Mouse (Mus musculus): Measurements from ENCODE around the gene Tecta. TPM values are rescaled to one million over a fixed set of nuclear protein-coding genes. Genes with fewer than 3 reads are reported as not detected.

Tecta gene
- polyA plus RNA-seq, 1 experiment from 2014 or later = 0.05 TPM

DNA sequence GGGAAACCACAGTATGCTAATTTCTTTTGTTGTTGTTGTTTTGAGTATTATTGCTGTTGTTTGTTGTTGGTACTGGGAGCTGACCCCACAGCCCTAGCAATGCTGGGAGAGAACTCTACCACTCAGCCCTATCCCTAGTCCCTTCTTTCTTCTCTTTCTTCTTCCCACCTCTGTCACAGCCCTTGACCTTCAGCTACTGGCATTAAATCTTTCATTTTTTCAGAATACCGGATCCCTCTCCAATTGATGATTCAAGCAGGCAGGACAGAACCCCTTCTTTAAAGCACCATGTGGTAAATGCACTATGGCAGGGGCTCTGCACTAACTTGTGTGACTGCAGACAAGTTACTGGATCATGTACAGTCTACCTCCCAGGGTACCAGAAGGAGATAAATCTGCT, 63.2 kb downstream of the Tecta start:
- no peak overlapping the region for H3K4me2 ChIP-seq
- ATAC-seq (ENCODE audit: insufficient read depth) (no peak), DNase-seq (no peak)
- WGBS = 76% methylated on average over 1 of the region's 1 CpGs
- H3K4me3 ChIP-seq (ENCODE audit: low read depth, low read length) = no peak overlapping the region
- H3K27ac ChIP-seq (ENCODE audit: low read depth) = no peak overlapping the region
- H3K27me3 ChIP-seq (ENCODE audit: insufficient read depth, low read length) = no peaks in the 10 kb centered on the region
- H3K9ac ChIP-seq = no peak overlapping the region
- no peaks in the 10 kb centered on the region for H3K4me1 ChIP-seq (ENCODE audit: insufficient read depth)
- no peaks in the 10 kb centered on the region for H3K36me3 ChIP-seq (ENCODE audit: insufficient read depth)
- no peaks in the 10 kb centered on the region for H3K9me3 ChIP-seq (ENCODE audit: low read depth, low read length)
- no peak for TF ChIP-seq CTCF (IDR thresholded peaks at IDR 0.05; ENCODE audit: low read depth)

DNA sequence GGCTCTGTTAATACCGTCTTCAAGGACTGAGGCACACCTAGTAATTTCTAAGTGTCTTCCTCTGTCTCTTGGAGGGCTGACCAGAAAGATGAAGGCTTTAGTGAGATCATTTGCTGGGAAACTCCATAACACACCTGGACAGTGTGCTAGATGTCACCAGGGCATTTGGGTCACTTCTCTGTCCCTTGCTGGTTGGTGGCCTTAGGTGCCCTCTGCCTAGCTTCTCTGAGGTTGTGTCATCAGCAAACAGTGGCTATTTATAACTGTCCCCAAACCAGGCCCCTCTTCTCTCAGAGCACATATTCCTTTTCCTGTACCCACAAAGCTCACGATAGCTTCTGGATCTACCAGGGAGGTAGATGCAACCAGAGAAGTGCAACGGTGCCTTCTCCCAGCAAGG, 64.8 kb downstream of the Tecta start:
- WGBS = 85% methylated on average over 3 of the region's 3 CpGs
- DNase-seq (no peak), ATAC-seq (ENCODE audit: insufficient read depth) (no peak)
- H3K9ac ChIP-seq = no peak overlapping the region
- no peak overlapping the region for H3K27ac ChIP-seq (ENCODE audit: low read depth)
- H3K4me2 ChIP-seq = no peak overlapping the region
- no peaks in the 10 kb centered on the region for H3K27me3 ChIP-seq (ENCODE audit: insufficient read depth, low read length)
- TF ChIP-seq CTCF (IDR thresholded peaks at IDR 0.05; ENCODE audit: low read depth) = no peak
- no peaks in the 10 kb centered on the region for H3K36me3 ChIP-seq (ENCODE audit: insufficient read depth)
- no peak overlapping the region for H3K4me3 ChIP-seq (ENCODE audit: low read depth, low read length)
- no peaks in the 10 kb centered on the region for H3K9me3 ChIP-seq (ENCODE audit: low read depth, low read length)
- H3K4me1 ChIP-seq (ENCODE audit: insufficient read depth) = no peaks in the 10 kb centered on the region

DNA sequence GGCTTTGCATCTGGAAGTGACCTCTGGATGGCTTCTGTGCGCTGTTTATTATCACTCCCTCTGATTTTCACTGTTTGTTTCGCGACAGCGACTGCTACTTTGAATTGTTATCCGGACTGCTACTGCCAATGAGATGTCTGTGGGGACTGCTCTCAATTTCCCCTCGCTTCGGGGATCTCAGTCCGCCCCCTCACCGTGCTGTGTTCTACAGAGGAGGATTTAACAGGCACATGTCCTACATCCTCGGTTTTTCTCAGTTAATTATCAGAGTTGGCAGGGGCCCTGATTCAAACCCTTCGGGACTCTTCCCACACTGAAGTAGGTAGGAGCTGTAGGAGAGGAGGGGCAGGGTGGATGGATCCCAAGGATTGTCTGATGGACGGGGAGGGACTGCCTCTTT, 67.0 kb downstream of the Tecta start:
- no peaks in the 10 kb centered on the region for H3K36me3 ChIP-seq (ENCODE audit: insufficient read depth)
- no peak for ATAC-seq (ENCODE audit: insufficient read depth)
- no peak overlapping the region for H3K4me2 ChIP-seq
- H3K4me1 ChIP-seq (ENCODE audit: insufficient read depth) = no peaks in the 10 kb centered on the region
- H3K9me3 ChIP-seq (ENCODE audit: low read depth, low read length) = no peaks in the 10 kb centered on the region
- WGBS = 48% methylated on average over 12 of the region's 12 CpGs
- no peak overlapping the region for H3K9ac ChIP-seq
- no peak for DNase-seq
- no peak overlapping the region for H3K4me3 ChIP-seq (ENCODE audit: low read depth, low read length)
- no peaks in the 10 kb centered on the region for H3K27me3 ChIP-seq (ENCODE audit: insufficient read depth, low read length)
- H3K27ac ChIP-seq (ENCODE audit: low read depth) = no peak overlapping the region
- no peak for TF ChIP-seq CTCF (IDR thresholded peaks at IDR 0.05; ENCODE audit: low read depth)

GRCm38 (mm10) chr9:42331341-42331740, 68.4 kb downstream of the Tecta start:
- Histone ChIP-seq H3K9ac (no peak overlapping the region), H3K4me2 (no peak overlapping the region), H3K27ac (ENCODE audit: low read depth) (no peak overlapping the region), H3K36me3 (ENCODE audit: insufficient read depth) (no peaks in the 10 kb centered on the region), H3K4me3 (ENCODE audit: low read depth, low read length) (no peak overlapping the region), H3K27me3 (ENCODE audit: insufficient read depth, low read length) (no peaks in the 10 kb centered on the region), H3K4me1 (ENCODE audit: insufficient read depth) (no peaks in the 10 kb centered on the region), H3K9me3 (ENCODE audit: low read depth, low read length) (no peaks in the 10 kb centered on the region)
- DNase-seq = no peak
- TF ChIP-seq CTCF (IDR thresholded peaks at IDR 0.05; ENCODE audit: low read depth) = no peak
- 88% methylated on average over 7 of the region's 7 CpGs for WGBS
- ATAC-seq (ENCODE audit: insufficient read depth) = no peak

DNA sequence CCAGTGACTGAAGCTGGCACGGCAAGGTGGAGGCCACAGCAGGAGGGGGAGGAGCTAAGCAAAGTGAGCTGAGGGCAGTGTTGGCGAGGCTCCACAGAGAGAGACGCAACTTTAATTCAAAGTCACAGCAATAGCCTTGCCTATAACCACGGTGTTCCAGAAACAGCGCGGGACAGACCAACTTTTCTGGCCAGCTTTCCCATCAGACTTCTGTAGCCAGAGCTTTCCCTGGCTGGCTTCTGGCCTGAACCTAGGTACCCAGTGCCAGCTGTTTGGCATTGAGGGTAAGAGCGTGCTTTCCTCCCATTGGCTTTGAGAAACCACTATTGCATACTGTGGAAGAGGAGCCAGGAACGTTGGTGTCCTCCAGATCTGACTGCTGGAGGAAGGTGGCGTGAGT, 70.0 kb downstream of the Tecta start:
- H3K36me3 ChIP-seq (ENCODE audit: insufficient read depth) = no peaks in the 10 kb centered on the region
- no peak overlapping the region for H3K27ac ChIP-seq (ENCODE audit: low read depth)
- 0 out of 2 replicates have a peak, but pooled peaks cover 4% of the 10 kb centered on the region for H3K27me3 ChIP-seq (ENCODE audit: insufficient read depth, low read length)
- WGBS = 77% methylated on average over 9 of the region's 9 CpGs
- DNase-seq = no peak
- no peak for ATAC-seq (ENCODE audit: insufficient read depth)
- H3K9me3 ChIP-seq (ENCODE audit: low read depth, low read length) = no peaks in the 10 kb centered on the region
- no peaks in the 10 kb centered on the region for H3K4me1 ChIP-seq (ENCODE audit: insufficient read depth)
- no peak overlapping the region for H3K4me2 ChIP-seq
- no peak overlapping the region for H3K9ac ChIP-seq
- TF ChIP-seq CTCF (IDR thresholded peaks at IDR 0.05; ENCODE audit: low read depth) = no peak
- H3K4me3 ChIP-seq (ENCODE audit: low read depth, low read length) = no peak overlapping the region

DNA sequence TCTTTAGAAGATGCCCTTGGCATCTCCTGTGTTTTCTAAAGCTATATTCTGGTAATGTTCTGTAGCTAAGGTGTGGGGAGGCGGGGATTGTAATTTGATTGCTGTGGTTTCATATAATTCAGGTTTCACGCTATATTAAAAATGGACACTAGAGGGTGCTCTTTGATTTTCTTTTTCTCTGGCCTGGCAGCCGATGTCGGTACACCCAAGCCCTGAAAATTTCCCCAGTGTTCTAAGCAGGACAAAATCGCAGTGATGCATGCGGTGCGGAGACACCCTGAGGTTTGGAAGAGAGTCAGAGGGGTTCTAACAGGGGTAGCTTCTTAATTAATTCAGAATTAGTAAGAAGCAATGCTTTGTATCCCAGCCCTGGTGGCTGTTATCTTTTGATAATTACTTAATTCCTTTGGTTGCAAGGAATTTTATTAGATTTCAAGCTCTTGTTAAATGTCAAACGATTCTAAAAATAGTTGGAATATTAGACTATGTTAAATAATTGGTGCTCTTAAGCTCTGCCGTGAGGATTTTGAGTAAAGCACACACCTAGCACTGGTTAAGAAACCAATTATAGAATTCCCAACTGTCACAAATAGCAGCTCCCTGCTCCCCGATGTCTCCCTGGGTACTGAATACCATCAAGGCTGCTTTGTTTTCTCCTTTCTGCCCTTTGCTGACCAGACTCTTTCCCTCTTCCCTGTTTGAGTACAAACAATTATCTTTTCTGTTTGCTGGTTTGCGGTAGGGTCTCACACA, 72.9 kb downstream of the Tecta start:
- peak; percentile 90 for DNase-seq
- 28% methylated on average over 11 of the region's 11 CpGs for WGBS
- Histone ChIP-seq H3K36me3 (ENCODE audit: insufficient read depth) (no peaks in the 10 kb centered on the region), H3K27me3 (ENCODE audit: insufficient read depth, low read length) (0 out of 2 replicates have a peak, but pooled peaks cover 4% of the 10 kb centered on the region), H3K4me3 (ENCODE audit: low read depth, low read length) (no peak overlapping the region), H3K4me1 (ENCODE audit: insufficient read depth) (no peaks in the 10 kb centered on the region), H3K9me3 (ENCODE audit: low read depth, low read length) (no peaks in the 10 kb centered on the region), H3K27ac (ENCODE audit: low read depth) (no peak overlapping the region), H3K4me2 (no peak overlapping the region), H3K9ac (no peak overlapping the region)
- no peak for ATAC-seq (ENCODE audit: insufficient read depth)
- peak; percentile 70 for TF ChIP-seq CTCF (IDR thresholded peaks at IDR 0.05; ENCODE audit: low read depth)

DNA sequence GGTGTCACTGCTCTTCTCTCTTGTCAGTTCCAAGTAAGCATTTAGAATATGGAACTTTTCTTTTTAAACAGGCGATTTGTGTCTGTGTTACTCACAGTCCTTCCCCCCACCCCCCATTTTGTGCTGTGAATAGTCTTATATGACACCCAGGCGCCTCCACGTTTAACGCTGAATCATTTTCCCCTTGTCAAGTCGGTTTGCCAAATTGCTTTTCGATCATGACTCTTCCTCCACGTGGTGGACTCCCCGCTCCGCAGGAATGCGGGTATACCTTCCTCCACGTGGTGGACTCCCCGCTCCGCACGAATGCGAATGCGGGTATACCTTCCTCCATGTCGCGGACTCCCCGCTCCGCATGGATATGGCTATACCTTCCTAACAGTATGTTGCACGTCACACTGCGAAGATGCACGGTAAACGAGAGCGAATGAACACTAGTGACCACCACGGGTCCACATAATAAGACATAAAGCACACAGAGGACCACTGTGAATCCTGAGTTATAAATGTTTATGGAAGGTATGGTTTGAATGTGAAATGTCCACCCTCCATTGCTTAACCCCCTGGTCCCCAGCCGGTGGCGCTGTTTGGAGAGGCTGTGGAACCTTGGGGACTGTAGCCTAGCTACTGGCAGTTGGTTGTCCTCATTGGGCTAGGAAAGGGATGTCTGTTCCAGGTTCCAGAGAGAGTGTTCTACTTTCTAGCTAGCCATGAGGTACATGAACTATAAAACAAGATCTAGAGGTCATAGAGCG, 74.9 kb downstream of the Tecta start:
- Histone ChIP-seq H3K27ac (ENCODE audit: low read depth) (no peak overlapping the region), H3K9ac (no peak overlapping the region), H3K4me2 (peak overlapping the region; percentile 21; the same call in 1 of the 2 replicates), H3K4me1 (ENCODE audit: insufficient read depth) (no peaks in the 10 kb centered on the region), H3K4me3 (ENCODE audit: low read depth, low read length) (no peak overlapping the region), H3K27me3 (ENCODE audit: insufficient read depth, low read length) (0 out of 2 replicates have a peak, but pooled peaks cover 4% of the 10 kb centered on the region), H3K36me3 (ENCODE audit: insufficient read depth) (no peaks in the 10 kb centered on the region), H3K9me3 (ENCODE audit: low read depth, low read length) (peaks cover 4% of the 10 kb centered on the region; the same call in 1 of the 2 replicates)
- WGBS = 48% methylated on average over 29 of the region's 29 CpGs
- peak; percentile 21; the same call in 1 of the 2 replicates for TF ChIP-seq CTCF (IDR thresholded peaks at IDR 0.05; ENCODE audit: low read depth)
- no peak for ATAC-seq (ENCODE audit: insufficient read depth)
- no peak for DNase-seq

All from lung, embryonic 14.5 days (tissue).